Mouse (Mus musculus) embryo, embryonic 10 days (tissue): ENCODE results near the gene Ppp4c.

Experiments
- DNase-seq: peaks from one replicate; pipeline ENCODE4 v3.0.0-alpha.2; 2015; ENCODE audit warnings: low spot score

Gene Ppp4c

DNA sequence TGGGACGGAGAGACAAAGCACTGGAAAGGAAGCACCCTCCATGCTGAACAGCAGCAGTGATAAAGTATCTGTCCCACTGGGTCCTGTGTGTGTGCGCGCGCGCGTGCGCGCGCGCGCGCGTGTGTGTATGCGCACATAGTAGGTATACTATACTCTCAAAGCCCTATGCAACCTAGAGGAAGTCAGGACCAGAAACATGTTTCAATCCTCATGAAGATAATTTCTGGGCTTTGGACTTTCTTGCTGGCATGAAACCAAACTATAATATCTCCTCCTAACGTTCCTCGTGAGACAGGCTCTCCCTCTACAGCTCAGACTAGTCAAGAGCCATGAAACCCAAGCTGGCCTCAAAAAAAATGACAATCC is 8.7 kb upstream of the Ppp4c start:
- no peak for DNase-seq

- no peak for DNase-seq
Measured at GRCm38 (mm10) chr7:126800269-126801056, 8.2 kb upstream of the Ppp4c start.

GRCm38 (mm10) chr7:126799468-126800268 is 7.4 kb upstream of the Ppp4c start:
- no peak for DNase-seq

- DNase-seq = peak; percentile 99
Measured at GRCm38 (mm10) chr7:126799050-126799467, 6.8 kb upstream of the Ppp4c start.

DNA sequence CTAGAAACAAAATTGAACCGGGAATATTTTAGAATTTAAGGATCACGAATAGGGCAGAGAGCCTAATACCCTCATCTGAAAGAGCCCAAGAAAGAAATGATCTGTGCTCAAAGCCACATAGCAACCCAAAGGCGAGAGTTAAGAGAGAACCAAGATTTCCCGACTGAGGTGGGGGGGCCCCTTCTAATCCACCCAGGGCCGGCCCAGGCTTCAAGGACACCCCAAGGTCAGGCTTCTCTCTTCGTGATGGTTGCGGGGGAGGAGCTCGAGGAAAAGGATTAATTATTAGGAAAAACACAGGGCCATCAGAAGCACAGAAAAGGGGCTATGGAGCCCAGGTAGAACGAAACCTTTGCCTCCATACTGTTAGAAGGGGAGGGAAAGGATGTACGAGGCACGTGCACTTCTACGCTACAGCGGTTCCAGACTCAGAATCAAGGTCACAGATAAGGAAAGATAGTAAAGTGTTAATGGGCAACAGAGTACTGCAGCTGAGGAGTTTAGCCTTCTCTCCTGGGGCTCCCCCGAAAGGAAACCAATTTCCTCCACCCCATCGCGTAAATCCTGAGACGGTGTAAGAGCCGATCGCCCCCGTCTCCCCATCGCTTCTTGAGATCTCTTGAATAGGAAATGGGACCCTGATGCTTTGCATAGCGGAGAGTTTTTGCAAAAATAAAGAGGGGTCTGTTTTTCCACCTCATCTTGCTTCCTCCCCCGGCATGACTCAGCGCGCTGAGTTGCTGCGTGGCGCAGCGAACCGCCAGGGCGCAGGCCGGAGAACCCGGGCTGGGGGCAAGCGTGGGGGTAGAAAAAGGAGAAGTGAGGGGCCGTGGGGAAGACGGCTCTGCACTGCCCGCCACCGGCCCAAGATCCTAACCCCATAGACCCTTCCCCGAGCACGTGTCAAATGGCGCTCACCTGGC is 6.1 kb upstream of the Ppp4c start:
- peak; percentile 18 for DNase-seq

GRCm38 (mm10) chr7:126797411-126798126 is 5.3 kb upstream of the Ppp4c start, which contains the start of gene Fam57b:
Gene Fam57b, plus strand, starts transcription at chr7:126797668.
- peak; percentile 27 for DNase-seq

GRCm38 (mm10) chr7:126796350-126796932 is 4.1 kb upstream of the Ppp4c start:
- peak; percentile 52 for DNase-seq

GRCm38 (mm10) chr7:126795387-126796317 is 3.4 kb upstream of the Ppp4c start:
- DNase-seq = peak; percentile 45

- DNase-seq = no peak
Measured at GRCm38 (mm10) chr7:126794271-126794605, 1.9 kb upstream of the Ppp4c start.

DNA sequence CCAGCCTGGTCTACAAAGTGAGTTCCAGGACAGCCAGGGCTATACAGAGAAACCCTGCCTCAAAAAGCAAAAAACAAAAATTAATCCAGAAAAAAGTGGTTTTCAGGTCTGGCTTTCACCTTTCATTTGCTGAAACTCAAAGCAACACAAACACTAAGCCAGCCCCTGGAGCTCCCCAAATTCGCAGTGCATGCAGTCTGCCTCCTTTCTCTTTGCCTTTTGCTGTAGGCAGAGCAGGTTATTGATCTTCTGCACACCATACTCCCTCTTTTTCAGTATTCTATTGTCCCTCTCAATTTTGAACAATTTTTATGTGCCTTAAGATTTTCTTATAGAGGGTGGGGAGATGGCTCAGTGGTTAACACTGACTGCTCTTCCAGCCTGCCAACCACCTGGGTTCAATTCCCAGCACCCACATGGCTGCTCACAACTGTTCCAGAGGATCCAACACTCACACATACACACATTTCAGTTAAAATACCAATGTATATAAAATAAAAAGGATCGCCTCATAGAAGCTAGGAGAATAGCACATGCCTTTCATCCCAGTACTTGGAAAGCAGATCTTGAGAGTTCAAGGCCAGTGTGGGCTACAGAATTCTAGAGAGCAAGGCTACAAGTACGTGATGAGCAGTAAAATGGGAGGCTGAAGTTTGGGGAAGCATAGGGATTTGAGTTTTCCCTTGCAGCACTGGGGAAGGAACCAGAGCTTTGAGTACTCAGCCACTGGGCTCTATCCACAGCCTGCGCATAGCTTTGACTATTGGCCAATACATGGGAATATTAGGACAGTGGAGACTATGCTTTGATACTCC is 1.4 kb upstream of the Ppp4c start:
- DNase-seq = no peak

DNA sequence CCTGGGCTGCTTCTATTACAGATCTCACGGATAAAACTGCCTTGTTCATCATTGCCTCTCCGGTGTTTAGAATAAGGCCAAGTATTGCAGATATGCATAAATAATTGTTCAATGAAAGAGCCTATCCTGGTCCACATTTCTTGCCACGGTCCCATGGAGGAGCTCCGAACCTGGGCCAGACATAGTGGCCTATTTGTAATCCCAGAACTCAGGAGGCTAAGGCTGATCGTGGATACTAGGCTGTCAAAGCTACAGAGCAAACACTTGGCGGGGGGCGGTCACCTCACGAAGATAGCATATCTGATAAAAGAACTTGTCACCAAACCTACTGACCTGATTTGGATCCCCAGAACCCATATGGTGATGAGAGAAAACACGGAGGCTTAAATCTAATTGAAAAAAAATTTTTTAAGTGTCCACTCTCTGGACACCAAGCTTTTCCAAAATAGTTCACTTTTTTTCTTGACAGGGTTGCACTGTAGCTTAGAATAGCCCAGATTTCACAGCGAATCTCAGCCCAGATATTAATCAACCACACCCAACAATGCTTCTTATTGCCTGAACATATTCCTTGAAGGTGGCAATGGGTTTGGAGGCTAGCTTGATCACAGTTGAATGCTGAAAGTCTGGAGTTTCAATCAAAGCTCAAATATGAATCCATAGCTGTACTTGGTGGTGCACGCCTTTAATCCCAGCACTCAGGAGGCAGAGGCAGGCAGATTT is 586 bp upstream of the Ppp4c start:
- no peak for DNase-seq

- no peak for DNase-seq
Measured at GRCm38 (mm10) chr7:126789141-126789540, 3.2 kb downstream of the Ppp4c start.

GRCm38 (mm10) chr7:126786142-126786541 is 6.2 kb downstream of the Ppp4c start:
- DNase-seq = no peak

- DNase-seq = no peak
Measured at GRCm38 (mm10) chr7:126785056-126785455, 7.2 kb downstream of the Ppp4c start.

DNA sequence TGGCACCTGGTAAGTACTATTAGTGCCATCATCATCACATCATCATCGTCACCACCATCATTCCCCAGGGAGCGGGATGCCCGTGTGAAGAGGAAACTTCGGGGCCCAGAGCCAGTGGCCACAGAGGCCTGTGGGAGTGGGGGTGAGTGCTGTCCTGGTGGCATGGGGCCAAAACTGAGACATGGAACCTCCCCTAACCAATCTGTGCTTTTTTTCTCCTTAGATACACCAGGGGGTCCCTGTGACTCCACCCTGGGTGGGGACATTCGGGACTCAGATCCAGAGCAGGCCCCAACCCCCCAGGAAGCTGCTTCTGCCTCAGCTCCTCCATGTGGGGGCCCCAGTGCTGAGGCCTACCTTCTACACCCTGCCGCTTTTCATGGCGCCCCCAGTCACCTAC is 7.8 kb downstream of the Ppp4c start:
- DNase-seq = no peak

GRCm38 (mm10) chr7:126782693-126783092 is 9.6 kb downstream of the Ppp4c start:
- no peak for DNase-seq

DNA sequence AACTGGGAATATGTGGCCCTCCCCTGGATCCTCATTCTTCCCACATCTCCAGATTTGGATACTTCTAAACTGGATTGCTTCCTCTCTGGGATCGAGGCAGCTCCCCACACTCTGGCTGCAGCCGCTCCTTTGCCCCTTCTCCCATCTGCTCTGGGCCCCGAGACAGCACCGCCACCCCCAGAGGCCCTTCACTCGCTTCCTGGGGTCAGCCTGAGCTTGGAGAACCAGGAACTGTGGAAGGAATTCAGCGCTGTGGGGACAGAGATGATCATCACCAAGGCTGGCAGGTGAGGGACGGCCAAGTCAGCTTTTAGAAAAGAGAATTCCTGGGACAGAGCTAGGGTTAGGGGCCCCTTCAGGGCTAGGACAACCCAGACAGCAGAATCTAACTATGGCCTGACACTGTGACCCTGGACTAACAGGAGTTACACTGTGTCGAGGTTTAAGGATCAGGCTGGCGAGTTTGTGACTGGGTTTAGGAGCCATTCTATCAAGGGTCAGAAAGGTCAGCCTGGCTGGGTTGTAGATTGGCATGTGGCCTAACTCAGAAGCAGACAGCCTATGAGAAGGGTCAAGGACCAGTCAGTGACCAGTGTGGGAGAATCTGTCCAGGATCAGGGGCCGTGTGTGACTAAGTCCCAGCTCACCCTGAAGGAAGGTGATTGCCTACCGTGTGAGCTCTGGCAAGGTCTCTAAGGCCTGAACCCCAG is 10.5 kb downstream of the Ppp4c start:
- no peak for DNase-seq
